In genomic region chr2:71134836-71135235, GRCm38 (mm10) we compare ENCODE assay signal across 14 mouse cellular contexts.
"Had no signal": no experiment of that assay in that cellular context is flagged by ENCODE, and none has a peak within 500 bp of the region (broad histone marks: within the 10 kb centered on the region; RNA-seq: fewer than 3 reads in every experiment).

No protein-coding gene starts in this region.

- H3K36me3 ChIP-seq: midbrain, embryonic 10.5 days; midbrain, embryonic 15.5 days; neural tube, embryonic 13.5 days had no signal

- H3K9me3 ChIP-seq: limb, embryonic 15.5 days; liver, embryonic 12.5 days; midbrain, embryonic 15.5 days; neural tube, embryonic 13.5 days had no signal

- H3K9ac ChIP-seq: limb, embryonic 15.5 days; liver, embryonic 12.5 days; midbrain, embryonic 15.5 days; neural tube, embryonic 13.5 days had no signal

- H3K27ac ChIP-seq: layer of hippocampus, adult 2 months; limb, embryonic 15.5 days; midbrain, embryonic 10.5 days; midbrain, embryonic 15.5 days; neural tube, embryonic 13.5 days had no signal

- H3K4me2 ChIP-seq: limb, embryonic 15.5 days; midbrain, embryonic 15.5 days; neural tube, embryonic 13.5 days had no signal

- DNase-seq: kidney, adult 11 months; kidney, postnatal 10 days; kidney, postnatal 4 days; retina, postnatal 1 day; right cerebral cortex, postnatal 4 days; spleen, adult 18-20 months; thymus, adult 18-20 months; thymus, postnatal 25 days had no signal

- H3K27me3 ChIP-seq: limb, embryonic 15.5 days; liver, embryonic 12.5 days; midbrain, embryonic 15.5 days; neural tube, embryonic 13.5 days had no signal

- H3K4me1 ChIP-seq: limb, embryonic 15.5 days; midbrain, embryonic 10.5 days; midbrain, embryonic 15.5 days; neural tube, embryonic 13.5 days had no signal

- H3K4me3 ChIP-seq: layer of hippocampus, adult 2 months; limb, embryonic 15.5 days; liver, embryonic 12.5 days; midbrain, embryonic 10.5 days; midbrain, embryonic 15.5 days; neural tube, embryonic 13.5 days had no signal

- ATAC-seq: midbrain, embryonic 15.5 days had no signal
